Mouse (Mus musculus) lung, embryonic 15.5 days (tissue): Measurements from ENCODE around the gene S100pbp. TPM values are rescaled to one million over a fixed set of nuclear protein-coding genes. Genes with fewer than 3 reads are reported as not detected.

Experiments
- ATAC-seq: fragments of 200-750 bp; cut with Nextera tagmentation; 2 replicates; pipeline ENCODE4 v1.8.0; 2017; ENCODE audit warnings: moderate number of reproducible peaks, borderline replicate concordance; ENCODE audit not compliant: low FRiP score, low TSS enrichment; ENCODE audit errors: extremely low read depth
- H3K27ac ChIP-seq: fragments of 300-500 bp; sonication (generic); 2 replicates; pipeline ENCODE4 v1.5.1; 2015; ENCODE audit warnings: moderate library complexity, mild to moderate bottlenecking, inconsistent platforms
- H3K27me3 ChIP-seq: fragments of 300-500 bp; sonication (generic); 2 replicates; pipeline ENCODE4 v1.6.1; 2015; ENCODE audit warnings: inconsistent platforms
- H3K36me3 ChIP-seq: fragments of 300-500 bp; sonication (generic); 2 replicates; pipeline ENCODE4 v1.6.1; 2015; ENCODE audit warnings: inconsistent platforms
- H3K4me1 ChIP-seq: fragments of 300-500 bp; sonication (generic); 2 replicates; pipeline ENCODE4 v1.6.1; 2015; ENCODE audit warnings: inconsistent platforms
- H3K4me2 ChIP-seq: fragments of 300-500 bp; sonication (generic); 2 replicates; pipeline ENCODE4 v1.6.1; 2015; ENCODE audit warnings: inconsistent platforms, mild to moderate bottlenecking, moderate library complexity
- H3K4me3 ChIP-seq: fragments of 300-500 bp; sonication (generic); 2 replicates; pipeline ENCODE4 v1.5.1; 2015; ENCODE audit warnings: mild to moderate bottlenecking, inconsistent platforms
- H3K9ac ChIP-seq: fragments of 300-500 bp; sonication (generic); 2 replicates; pipeline ENCODE4 v1.6.1; 2015; ENCODE audit warnings: inconsistent platforms
- H3K9me3 ChIP-seq: fragments of 300-500 bp; sonication (generic); 2 replicates; pipeline ENCODE4 v1.6.1; 2016; ENCODE audit warnings: inconsistent platforms
- WGBS: fragments of 180-500 bp; shearing (Covaris S2); methylation state at CpG from one replicate; pipeline ENCODE4 v1.1.7; 2015; 5-methylcytosine and 5-hydroxymethylcytosine counted together
- polyA plus RNA-seq: library from polyadenylated mRNA; unstranded; fragments of >200 nt; fragmentation: Nextera tagmentation; extraction: Ambion mirVana; gene quantifications from 2 replicates; pipeline ENCODE4 v1.2.1, GENCODE M21; 2015

S100pbp gene
- polyA plus RNA-seq, 1 experiment from 2014 or later, result 13.5 TPM

DNA sequence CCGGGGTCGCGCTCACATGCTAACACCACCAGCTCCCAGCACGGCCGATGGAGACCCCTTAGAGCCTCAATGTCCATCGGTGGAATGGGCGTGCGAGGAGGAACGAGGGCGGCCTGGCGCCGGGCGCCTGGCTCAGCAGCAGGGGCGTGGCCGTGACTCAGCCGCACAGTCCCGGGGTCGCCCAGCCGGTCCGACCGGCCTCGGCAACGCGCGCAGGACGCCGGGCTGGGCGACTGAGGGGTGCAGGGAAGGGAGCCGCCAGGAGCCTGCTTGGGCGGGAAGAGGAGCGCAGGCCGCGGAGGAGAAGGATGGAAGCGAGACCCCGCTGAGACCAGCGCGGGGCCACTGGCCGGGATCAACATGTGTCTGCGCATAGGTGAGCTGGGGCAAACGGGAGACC, 84.2 kb downstream of the S100pbp start, which contains the start of gene Tmem54:
Gene Tmem54 (plus strand): TSS at position 193 of the 400 bp plus-strand sequence.
- peak within 1 kb of the TSS; percentile 62 for H3K4me2 ChIP-seq
- no peaks in the 10 kb centered on the region for H3K36me3 ChIP-seq
- peak within 1 kb of the TSS; percentile 40 for H3K9ac ChIP-seq
- no peak within 1 kb of the TSS for H3K27ac ChIP-seq
- H3K4me3 ChIP-seq, result peak within 1 kb of the TSS; percentile 39
- H3K27me3 ChIP-seq, result peaks cover 32% of the 10 kb centered on the region
- H3K9me3 ChIP-seq, result no peaks in the 10 kb centered on the region
- WGBS, result 5% methylated on average over 33 of the region's 40 CpGs
- peak; percentile 78 for ATAC-seq
- peaks cover 26% of the 10 kb centered on the region for H3K4me1 ChIP-seq

GRCm38 (mm10) chr4:129102133-129102829, 87.2 kb downstream of the S100pbp start:
- Histone ChIP-seq H3K4me2 (no peak overlapping the region), H3K36me3 (no peaks in the 10 kb centered on the region), H3K9ac (no peak overlapping the region), H3K4me1 (peaks cover 20% of the 10 kb centered on the region), H3K9me3 (no peaks in the 10 kb centered on the region), H3K27me3 (peaks cover 32% of the 10 kb centered on the region), H3K27ac (no peak overlapping the region), H3K4me3 (no peak overlapping the region)
- ATAC-seq, result no peak
- WGBS, result 57% methylated on average over 14 of the region's 14 CpGs

Other genes starting within 250 kb of the S100pbp start
- gene Azin2, start 227.3 kb downstream of the S100pbp start, polyA plus RNA-seq, result 18.6 and 22.5 TPM in 2 replicates
- 182 and 187 TPM in 2 replicates for gene Ak2, start 197.8 kb downstream of the S100pbp start, polyA plus RNA-seq
- gene Rnf19b, start 131.5 kb downstream of the S100pbp start, polyA plus RNA-seq, result 7.3 and 7.6 TPM in 2 replicates
- gene Tmem54, start 84.2 kb downstream of the S100pbp start, polyA plus RNA-seq, result 16.7 and 18.8 TPM in 2 replicates
- gene Hpca, start 67.7 kb downstream of the S100pbp start, polyA plus RNA-seq, result 2.3 and 2.6 TPM in 2 replicates
- 2.7 and 3.7 TPM in 2 replicates for gene Fndc5, start 52.7 kb downstream of the S100pbp start, polyA plus RNA-seq
- gene Yars, start within 50 bp of the S100pbp start, polyA plus RNA-seq, result 66.4 and 69.8 TPM in 2 replicates
- 5.2 and 6.8 TPM in 2 replicates for gene C77080, start 71.7 kb upstream of the S100pbp start, polyA plus RNA-seq
- gene Sync, start 97.9 kb upstream of the S100pbp start, polyA plus RNA-seq, result 0.54 and 0.71 TPM in 2 replicates
- 418 and 423 TPM in 2 replicates for gene Rbbp4, start 145.6 kb upstream of the S100pbp start, polyA plus RNA-seq
- gene Zbtb8os, start 146.0 kb upstream of the S100pbp start, polyA plus RNA-seq, result 44.0 and 44.5 TPM in 2 replicates
- 19.3 and 21.6 TPM in 2 replicates for gene Zbtb8a, start 188.4 kb upstream of the S100pbp start, polyA plus RNA-seq